Mouse (Mus musculus): ENCODE results near the gene Tor1aip1.
"Not testable (repeated sequence)": the region's sequence is repeated elsewhere in the genome, so short reads cannot be mapped to it uniquely, and the experiment has no call there.

Tor1aip1 gene

GRCm38 (mm10) chr1:156035930-156036737 is at the start of gene Tor1aip1:
Gene Tor1aip1 (minus strand): TSS chr1:156036480.
- DNase-seq, result peak; percentile 91

GRCm38 (mm10) chr1:156085770-156086169 is 49.5 kb upstream of the Tor1aip1 start:
- DNase-seq, result no peak

DNA sequence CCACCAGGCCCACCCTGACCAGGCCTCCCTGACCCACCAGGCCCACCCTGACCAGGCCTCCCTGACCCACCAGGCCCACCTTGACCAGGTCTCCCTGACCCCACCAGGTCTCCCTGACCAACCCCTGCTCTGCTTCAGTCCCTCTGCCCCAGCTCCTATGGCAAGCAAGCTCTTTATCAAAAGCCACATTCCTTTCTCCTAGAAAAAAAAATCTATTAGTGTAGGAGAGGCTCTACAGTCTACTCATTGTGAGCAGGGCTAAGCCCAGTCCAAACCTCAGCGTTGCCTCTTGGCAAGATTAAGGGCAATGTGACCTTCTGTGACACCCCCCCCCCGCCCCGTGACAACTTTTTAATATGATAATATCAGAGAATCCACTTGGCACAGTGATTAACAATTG is 48.3 kb upstream of the Tor1aip1 start:
- DNase-seq, result no peak

DNA sequence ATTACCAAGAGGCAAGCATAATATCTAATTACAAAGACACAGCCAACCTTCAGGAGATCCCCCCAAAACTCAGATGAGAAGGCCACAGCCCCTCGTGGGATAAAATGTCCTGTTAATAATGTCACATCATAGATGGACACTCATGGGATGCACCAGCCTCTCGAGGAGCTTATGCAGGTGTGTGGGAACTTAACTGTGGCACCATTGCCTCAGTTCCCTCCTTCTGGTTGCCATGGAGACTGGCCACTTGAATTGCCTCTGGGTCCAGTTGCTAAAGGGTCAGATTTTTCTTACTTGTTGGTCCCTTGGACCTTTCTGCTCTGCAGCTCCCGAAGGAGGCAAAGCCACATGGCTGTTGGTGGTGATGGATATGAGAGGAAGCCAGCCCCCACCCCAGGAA is 41.4 kb upstream of the Tor1aip1 start:
- no peak for DNase-seq

GRCm38 (mm10) chr1:156076474-156076873 is 40.2 kb upstream of the Tor1aip1 start:
- no peak for DNase-seq

- no peak for DNase-seq
These were observed 38.3 kb upstream of the Tor1aip1 start for GRCm38 (mm10) chr1:156074575-156074974.

- no peak for DNase-seq
These were observed 37.0 kb upstream of the Tor1aip1 start for GRCm38 (mm10) chr1:156073169-156073821.

GRCm38 (mm10) chr1:156070106-156070505 is 33.8 kb upstream of the Tor1aip1 start:
- DNase-seq, result no peak

DNA sequence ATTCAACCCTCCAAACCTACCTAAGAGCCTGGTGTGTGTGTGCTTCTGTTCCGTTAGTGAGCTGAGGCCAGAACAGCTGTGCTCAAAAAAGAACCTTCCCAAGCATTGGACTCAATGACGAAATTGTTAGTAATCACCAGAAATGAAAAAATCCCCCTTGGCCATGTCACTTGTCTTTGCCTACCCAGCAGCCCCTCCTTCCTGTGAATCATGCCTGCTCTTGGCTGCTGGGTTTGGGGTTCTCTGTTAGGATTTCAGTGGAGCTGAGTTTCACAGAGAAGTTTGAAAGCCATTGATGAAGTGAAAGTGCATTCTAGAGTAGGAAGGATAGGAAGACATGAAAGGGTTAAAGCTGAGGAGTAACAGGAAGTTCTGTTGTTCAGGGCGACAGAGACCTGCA is 29.9 kb upstream of the Tor1aip1 start:
- DNase-seq, result no peak

GRCm38 (mm10) chr1:156062193-156062592 is 25.9 kb upstream of the Tor1aip1 start:
- no peak for DNase-seq

- no peak for DNase-seq
These were observed 21.9 kb upstream of the Tor1aip1 start for GRCm38 (mm10) chr1:156058207-156058606.

DNA sequence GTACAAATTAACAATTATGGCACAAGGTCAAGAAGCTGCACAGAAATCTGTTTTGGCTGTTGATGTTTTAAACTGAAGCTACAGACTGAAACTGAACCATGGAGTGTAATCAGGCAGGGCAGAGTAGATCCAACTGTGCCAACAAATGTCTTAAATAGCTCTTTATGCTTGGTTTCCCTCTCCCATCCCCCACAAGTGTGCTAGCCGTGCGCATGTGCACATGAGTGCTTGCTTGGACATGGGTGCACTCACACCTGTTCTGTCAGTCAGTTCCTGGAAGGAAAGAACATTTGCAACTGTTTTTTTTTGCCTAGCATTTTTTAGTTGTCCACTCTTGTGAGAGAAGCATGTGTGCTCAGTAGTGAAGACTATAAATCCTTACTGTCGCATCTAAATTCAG is 10.4 kb upstream of the Tor1aip1 start:
- DNase-seq, result no peak

DNA sequence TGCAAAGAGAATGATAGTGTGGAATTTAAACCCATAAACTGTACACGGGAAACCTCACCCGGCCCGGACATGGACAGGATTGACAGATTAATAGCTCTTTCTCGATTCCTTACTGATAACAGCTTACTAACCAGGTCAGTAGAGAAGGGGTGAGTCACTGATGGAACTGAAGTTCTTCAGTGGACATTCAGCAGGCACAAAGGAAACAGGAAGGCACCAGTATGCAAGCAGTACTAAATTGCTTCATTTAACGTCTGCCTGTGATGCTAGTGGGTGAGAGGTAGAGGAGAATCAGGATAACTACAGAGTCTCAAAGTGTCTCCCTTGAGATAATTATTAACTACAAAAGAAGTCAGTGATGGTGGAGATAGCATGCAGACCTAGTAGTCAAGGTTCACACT is 7.9 kb upstream of the Tor1aip1 start:
- DNase-seq, result no peak

GRCm38 (mm10) chr1:156043027-156043426 is 6.7 kb upstream of the Tor1aip1 start:
- peak; percentile 18 for DNase-seq

DNA sequence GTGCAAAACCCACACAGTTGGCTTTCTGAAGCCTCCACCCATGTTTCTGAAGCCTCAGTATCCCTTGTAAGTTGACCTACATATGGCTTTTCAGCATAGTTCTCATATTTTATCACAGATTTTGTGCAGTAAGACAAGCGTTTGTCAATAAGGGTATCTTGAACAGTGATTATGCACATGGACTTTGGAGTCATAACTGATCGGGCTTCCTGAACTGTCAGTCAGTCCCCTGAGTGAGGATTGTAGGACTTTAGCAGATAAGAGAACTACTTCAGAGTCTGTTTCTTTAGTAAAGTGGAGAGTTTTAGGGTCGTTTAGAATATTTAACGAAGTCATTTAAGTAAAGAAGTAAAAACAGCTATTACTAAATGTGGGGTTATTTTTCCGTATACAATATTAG is 6.2 kb upstream of the Tor1aip1 start:
- no peak for DNase-seq

- no peak for DNase-seq
These were observed 5.4 kb upstream of the Tor1aip1 start for GRCm38 (mm10) chr1:156041451-156042241.

DNA sequence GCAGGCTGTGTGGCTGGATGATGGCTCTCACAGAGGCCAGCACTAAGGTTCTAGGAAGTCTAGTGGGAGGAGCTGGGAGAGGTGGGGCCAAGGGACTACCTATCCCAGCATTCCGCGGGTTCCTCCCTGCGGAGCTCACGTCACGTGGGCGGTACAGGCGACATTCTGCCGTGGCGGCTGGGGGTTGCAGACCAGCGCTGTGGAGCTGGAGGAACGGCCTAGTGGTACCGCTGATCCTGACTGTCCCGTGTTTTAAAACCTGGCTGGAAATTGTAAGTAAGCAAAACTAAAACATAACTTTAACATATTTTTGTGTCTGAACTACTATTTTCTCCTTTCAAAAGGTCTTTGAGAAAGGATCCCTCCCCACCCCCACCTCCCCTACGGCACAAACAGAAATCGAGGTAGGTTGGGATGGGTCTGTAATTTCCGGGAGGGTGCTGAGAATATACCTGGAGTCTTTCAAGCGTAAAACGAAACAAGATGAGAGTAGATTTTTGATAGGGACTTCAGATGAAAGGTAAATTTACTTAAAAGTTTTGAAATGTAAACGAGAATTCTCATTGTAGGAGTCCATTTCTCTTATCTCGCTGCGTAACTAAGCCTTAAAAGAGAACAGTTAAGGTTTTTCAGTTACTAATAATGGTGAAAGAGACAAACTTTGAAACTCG is 4.6 kb upstream of the Tor1aip1 start:
- peak; percentile 85 for DNase-seq

GRCm38 (mm10) chr1:156039989-156040388 is 3.7 kb upstream of the Tor1aip1 start:
- DNase-seq, result not testable (repeated sequence)

- DNase-seq, result no peak
These were observed 884 bp upstream of the Tor1aip1 start for GRCm38 (mm10) chr1:156037144-156037583.

GRCm38 (mm10) chr1:156035269-156035929 is 881 bp downstream of the Tor1aip1 start, which contains the start of gene Tor1aip2:
Gene Tor1aip2 (plus strand): TSS chr1:156035403.
- peak; percentile 72 for DNase-seq

GRCm38 (mm10) chr1:156034661-156035060 is 1.6 kb downstream of the Tor1aip1 start:
- no peak for DNase-seq

DNA sequence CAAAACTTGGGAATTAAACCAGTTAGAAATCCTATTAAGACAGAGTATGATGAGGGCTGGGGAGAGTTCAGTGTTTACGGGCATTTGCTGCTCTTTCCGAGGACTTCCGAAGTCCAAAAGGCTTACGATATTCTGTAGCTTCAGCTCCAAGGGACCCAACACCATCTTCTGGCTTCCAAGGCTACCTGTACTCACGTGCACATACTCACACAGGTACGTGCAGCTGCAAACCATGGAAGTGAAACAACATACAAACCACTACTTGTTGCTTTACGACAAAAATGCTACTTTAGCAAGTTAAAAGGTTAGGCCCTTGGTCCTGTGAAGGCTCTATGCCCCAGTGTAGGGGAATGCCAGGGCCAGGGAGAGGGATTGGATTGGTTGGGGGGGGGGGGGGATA is 2.4 kb downstream of the Tor1aip1 start:
- DNase-seq, result no peak

Data from right cerebral cortex, postnatal 4 days (tissue).